Mouse (Mus musculus): Measurements from ENCODE around the gene Srr. TPM values are rescaled to one million over a fixed set of nuclear protein-coding genes. Genes with fewer than 3 reads are reported as not detected.

Srr gene
- polyA plus RNA-seq, 1 experiment from 2014 or later = 49.9 TPM

- H3K27me3 ChIP-seq (ENCODE audit: control insufficient read depth, insufficient read depth, low read length) = no peaks in the 10 kb centered on the region
- ATAC-seq (ENCODE audit: low FRiP score, low TSS enrichment) (no peak), DNase-seq (peak; percentile 54)
- H3K4me3 ChIP-seq (replicated peaks; ENCODE audit: low read depth, low read length) = no peak overlapping the region
- H3K9ac ChIP-seq (replicated peaks; ENCODE audit: low read length) = no peak overlapping the region
- H3K36me3 ChIP-seq (ENCODE audit: control insufficient read depth, insufficient read depth, low read length) = peaks cover 73% of the 10 kb centered on the region
- H3K4me1 ChIP-seq (ENCODE audit: control insufficient read depth, insufficient read depth, low read length) = no peaks in the 10 kb centered on the region
- H3K27ac ChIP-seq (replicated peaks; ENCODE audit: low read depth, low read length) = no peak overlapping the region
- H3K9me3 ChIP-seq (ENCODE audit: control insufficient read depth, low read length) = no peaks in the 10 kb centered on the region
- 29% methylated on average over 11 of the region's 11 CpGs for WGBS
- no peak overlapping the region for H3K4me2 ChIP-seq (ENCODE audit: low read length)
Measured at GRCm38 (mm10) chr11:74863471-74863870, 62.3 kb downstream of the Srr start.

GRCm38 (mm10) chr11:74862129-74862528 lies 63.6 kb downstream of the Srr start:
- no peaks in the 10 kb centered on the region for H3K27me3 ChIP-seq (ENCODE audit: control insufficient read depth, insufficient read depth, low read length)
- H3K9ac ChIP-seq (replicated peaks; ENCODE audit: low read length) = no peak overlapping the region
- DNase-seq = no peak
- no peak overlapping the region for H3K27ac ChIP-seq (replicated peaks; ENCODE audit: low read depth, low read length)
- H3K4me3 ChIP-seq (replicated peaks; ENCODE audit: low read depth, low read length) = no peak overlapping the region
- H3K4me1 ChIP-seq (ENCODE audit: control insufficient read depth, insufficient read depth, low read length) = no peaks in the 10 kb centered on the region
- no peak overlapping the region for H3K4me2 ChIP-seq (ENCODE audit: low read length)
- ATAC-seq (ENCODE audit: low FRiP score, low TSS enrichment) = no peak
- 84% methylated on average over 5 of the region's 5 CpGs for WGBS
- H3K36me3 ChIP-seq (ENCODE audit: control insufficient read depth, insufficient read depth, low read length) = peaks cover 76% of the 10 kb centered on the region
- H3K9me3 ChIP-seq (ENCODE audit: control insufficient read depth, low read length) = no peaks in the 10 kb centered on the region

- no peak for ATAC-seq (ENCODE audit: low FRiP score, low TSS enrichment)
- H3K4me3 ChIP-seq (replicated peaks; ENCODE audit: low read depth, low read length) = no peak overlapping the region
- DNase-seq = no peak
- H3K27me3 ChIP-seq (ENCODE audit: control insufficient read depth, insufficient read depth, low read length) = no peaks in the 10 kb centered on the region
- no peak overlapping the region for H3K27ac ChIP-seq (replicated peaks; ENCODE audit: low read depth, low read length)
- 90% methylated on average over 9 of the region's 9 CpGs for WGBS
- no peaks in the 10 kb centered on the region for H3K4me1 ChIP-seq (ENCODE audit: control insufficient read depth, insufficient read depth, low read length)
- H3K9me3 ChIP-seq (ENCODE audit: control insufficient read depth, low read length) = no peaks in the 10 kb centered on the region
- no peak overlapping the region for H3K4me2 ChIP-seq (ENCODE audit: low read length)
- peaks cover 64% of the 10 kb centered on the region for H3K36me3 ChIP-seq (ENCODE audit: control insufficient read depth, insufficient read depth, low read length)
- H3K9ac ChIP-seq (replicated peaks; ENCODE audit: low read length) = no peak overlapping the region
Measured at GRCm38 (mm10) chr11:74857756-74858155, 68.0 kb downstream of the Srr start.

Small RNA genes within 50 kb of the gene (microRNA-seq; reads per million reads assigned to microRNA genes)
- gene Mir6926 = 1.6 reads per million, percentile 6 among the genes with 10 or more reads in this experiment

Other genes starting within 250 kb of the Srr start
- 105 and 120 TPM in 2 replicates for gene Pafah1b1, start 201.3 kb downstream of the Srr start, polyA plus RNA-seq (2014; fragmentation: Nextera tagmentation; extraction: Ambion mirVana)
- gene Mettl16, start 155.1 kb downstream of the Srr start, polyA plus RNA-seq (2014; fragmentation: Nextera tagmentation; extraction: Ambion mirVana) = 34.4 and 41.1 TPM in 2 replicates
- 9.8 and 10.3 TPM in 2 replicates for gene Mnt, start 95.0 kb downstream of the Srr start, polyA plus RNA-seq (2014; fragmentation: Nextera tagmentation; extraction: Ambion mirVana)
- gene Sgsm2, start 28.9 kb downstream of the Srr start, polyA plus RNA-seq (2014; fragmentation: Nextera tagmentation; extraction: Ambion mirVana) = 24.3 and 25.7 TPM in 2 replicates
- gene Tsr1, start 27.9 kb downstream of the Srr start, polyA plus RNA-seq (2014; fragmentation: Nextera tagmentation; extraction: Ambion mirVana) = 25.6 and 31.0 TPM in 2 replicates
- 14.0 and 15.9 TPM in 2 replicates for gene Smg6, start 125 bp downstream of the Srr start, polyA plus RNA-seq (2014; fragmentation: Nextera tagmentation; extraction: Ambion mirVana)
- 0.66 and 0.92 TPM in 2 replicates for gene Hic1, start 243.6 kb upstream of the Srr start, polyA plus RNA-seq (2014; fragmentation: Nextera tagmentation; extraction: Ambion mirVana)